Mouse (Mus musculus): ENCODE measurements around the gene Zfp874b. TPM values are rescaled to one million over a fixed set of nuclear protein-coding genes. Genes with fewer than 3 reads are reported as not detected.
A peak's percentile ranks its signal among the peaks of the same experiment; 100 is the strongest.

Gene Zfp874b
- 1.0 and 3.1 TPM in 2 replicates for polyA plus RNA-seq (2012; rRNA removed)

- WGBS = 2% methylated on average over 20 of the region's 20 CpGs
These were observed at the start of gene Zfp874b for GRCm38 (mm10) chr13:67483625-67484423. Zfp874b (minus strand) TSS chr13:67484258.

GRCm38 (mm10) chr13:67527049-67527730 lies 43.1 kb upstream of the Zfp874b start:
- Histone ChIP-seq H3K4me3 (replicated peaks; ENCODE audit: extremely low read depth, low read depth, low read length) (no peak overlapping the region), H3K4me1 (ENCODE audit: control insufficient read depth, insufficient read depth, low read length) (no peaks in the 10 kb centered on the region; the same call in 1 of the 2 replicates)
- DNase-seq = no peak
- WGBS = 71% methylated on average over 3 of the region's 3 CpGs
- TF ChIP-seq CTCF (IDR thresholded peaks at IDR 0.05; ENCODE audit: insufficient read depth, low read length) (no peak), POLR2A (IDR thresholded peaks at IDR 0.05; ENCODE audit: borderline replicate concordance, extremely low read depth, low read depth, low read length) (no peak)

More at GRCm38 (mm10) chr13:67483625-67484423, at the start of gene Zfp874b:
- DNase-seq = peak; percentile 88
- peak within 1 kb of the TSS; percentile 96 for H3K4me3 ChIP-seq (replicated peaks; ENCODE audit: extremely low read depth, low read depth, low read length)
- TF ChIP-seq POLR2A (IDR thresholded peaks at IDR 0.05; ENCODE audit: borderline replicate concordance, extremely low read depth, low read depth, low read length) = no peak; the same call in 1 of the 2 replicates
- no peak for TF ChIP-seq CTCF (IDR thresholded peaks at IDR 0.05; ENCODE audit: insufficient read depth, low read length)
- peaks cover 7% of the 10 kb centered on the region for H3K4me1 ChIP-seq (ENCODE audit: control insufficient read depth, insufficient read depth, low read length)

GRCm38 (mm10) chr13:67525753-67526410 lies 41.8 kb upstream of the Zfp874b start, which contains the start of the genes Gm26965 and Zfp87:
Gm26965 (minus strand) TSS chr13:67526151.
Zfp87 (minus strand) TSS chr13:67526177.
- peak within 1 kb of the TSS; percentile 96 for H3K4me3 ChIP-seq (replicated peaks; ENCODE audit: extremely low read depth, low read depth, low read length)
- 1% methylated on average over 27 of the region's 27 CpGs for WGBS
- TF ChIP-seq POLR2A (IDR thresholded peaks at IDR 0.05; ENCODE audit: borderline replicate concordance, extremely low read depth, low read depth, low read length) = peak; percentile 90; the same call in 1 of the 2 replicates
- TF ChIP-seq CTCF (IDR thresholded peaks at IDR 0.05; ENCODE audit: insufficient read depth, low read length) = no peak

GRCm38 (mm10) chr13:67500908-67501307 lies 16.9 kb upstream of the Zfp874b start:
- 82% methylated on average over 1 of the region's 1 CpGs for WGBS
- TF ChIP-seq CTCF (IDR thresholded peaks at IDR 0.05; ENCODE audit: insufficient read depth, low read length) (no peak), POLR2A (IDR thresholded peaks at IDR 0.05; ENCODE audit: borderline replicate concordance, extremely low read depth, low read depth, low read length) (no peak)
- no peak for DNase-seq
- Histone ChIP-seq H3K4me3 (replicated peaks; ENCODE audit: extremely low read depth, low read depth, low read length) (no peak overlapping the region), H3K4me1 (ENCODE audit: control insufficient read depth, insufficient read depth, low read length) (peaks cover 4% of the 10 kb centered on the region)

More at GRCm38 (mm10) chr13:67525753-67526410, 41.8 kb upstream of the Zfp874b start, which contains the start of the genes Gm26965 and Zfp87:
- no peaks in the 10 kb centered on the region; the same call in 1 of the 2 replicates for H3K4me1 ChIP-seq (ENCODE audit: control insufficient read depth, insufficient read depth, low read length)
- DNase-seq = peak; percentile 93

GRCm38 (mm10) chr13:67500084-67500719 lies 16.1 kb upstream of the Zfp874b start, which contains the start of gene Zfp58:
Zfp58 (minus strand) TSS chr13:67500555.
- WGBS = under 1% methylated on average over 22 of the region's 22 CpGs
- no peak for TF ChIP-seq CTCF (IDR thresholded peaks at IDR 0.05; ENCODE audit: insufficient read depth, low read length)
- TF ChIP-seq POLR2A (IDR thresholded peaks at IDR 0.05; ENCODE audit: borderline replicate concordance, extremely low read depth, low read depth, low read length) = no peak; the same call in 1 of the 2 replicates
- DNase-seq = peak; percentile 82
- peak within 1 kb of the TSS; percentile 100 for H3K4me3 ChIP-seq (replicated peaks; ENCODE audit: extremely low read depth, low read depth, low read length)
- H3K4me1 ChIP-seq (ENCODE audit: control insufficient read depth, insufficient read depth, low read length) = peaks cover 4% of the 10 kb centered on the region

GRCm38 (mm10) chr13:67495631-67496030 lies 11.6 kb upstream of the Zfp874b start:
- no peak for TF ChIP-seq CTCF (IDR thresholded peaks at IDR 0.05; ENCODE audit: insufficient read depth, low read length)
- no peak for TF ChIP-seq POLR2A (IDR thresholded peaks at IDR 0.05; ENCODE audit: borderline replicate concordance, extremely low read depth, low read depth, low read length)
- DNase-seq = no peak
- H3K4me1 ChIP-seq (ENCODE audit: control insufficient read depth, insufficient read depth, low read length) = peaks cover 4% of the 10 kb centered on the region
- WGBS = 100% methylated on average over 1 of the region's 1 CpGs
- H3K4me3 ChIP-seq (replicated peaks; ENCODE audit: extremely low read depth, low read depth, low read length) = no peak overlapping the region

- TF ChIP-seq POLR2A (IDR thresholded peaks at IDR 0.05; ENCODE audit: borderline replicate concordance, extremely low read depth, low read depth, low read length) = no peak
- no peak for TF ChIP-seq CTCF (IDR thresholded peaks at IDR 0.05; ENCODE audit: insufficient read depth, low read length)
- peak overlapping the region; percentile 96 for H3K4me3 ChIP-seq (replicated peaks; ENCODE audit: extremely low read depth, low read depth, low read length)
- 32% methylated on average over 8 of the region's 8 CpGs for WGBS
- DNase-seq = no peak
- peaks cover 7% of the 10 kb centered on the region for H3K4me1 ChIP-seq (ENCODE audit: control insufficient read depth, insufficient read depth, low read length)
These were observed 360 bp upstream of the Zfp874b start for GRCm38 (mm10) chr13:67484424-67484811.

GRCm38 (mm10) chr13:67481528-67481927 lies 2.5 kb downstream of the Zfp874b start:
- no peak overlapping the region for H3K4me3 ChIP-seq (replicated peaks; ENCODE audit: extremely low read depth, low read depth, low read length)
- TF ChIP-seq POLR2A (IDR thresholded peaks at IDR 0.05; ENCODE audit: borderline replicate concordance, extremely low read depth, low read depth, low read length) (no peak), CTCF (IDR thresholded peaks at IDR 0.05; ENCODE audit: insufficient read depth, low read length) (no peak)
- H3K4me1 ChIP-seq (ENCODE audit: control insufficient read depth, insufficient read depth, low read length) = peaks cover 7% of the 10 kb centered on the region
- no peak for DNase-seq
- 62% methylated on average over 4 of the region's 4 CpGs for WGBS

Measured in lung, adult 2 months (tissue).